Mouse (Mus musculus): ENCODE results near the gene Acp7.
A peak's percentile ranks its signal among the peaks of the same experiment; 100 is the strongest.

Acp7 gene

GRCm38 (mm10) chr7:28576271-28576914 is 54.7 kb downstream of the Acp7 start:
- peak; percentile 65 for DNase-seq (ENCODE audit: low read depth, low spot score)

GRCm38 (mm10) chr7:28575597-28575996 is 55.5 kb downstream of the Acp7 start:
- DNase-seq (ENCODE audit: low read depth, low spot score): no peak

GRCm38 (mm10) chr7:28573236-28573635 is 57.9 kb downstream of the Acp7 start:
- DNase-seq (ENCODE audit: low read depth, low spot score): no peak

GRCm38 (mm10) chr7:28572689-28573088 is 58.4 kb downstream of the Acp7 start:
- DNase-seq (ENCODE audit: low read depth, low spot score): no peak

GRCm38 (mm10) chr7:28570982-28571682 is 60.0 kb downstream of the Acp7 start:
- peak; percentile 20 for DNase-seq (ENCODE audit: low read depth, low spot score)

- DNase-seq (ENCODE audit: low read depth, low spot score): no peak
Measured at GRCm38 (mm10) chr7:28570291-28570981, 60.7 kb downstream of the Acp7 start.

GRCm38 (mm10) chr7:28568253-28568652 is 62.9 kb downstream of the Acp7 start:
- DNase-seq (ENCODE audit: low read depth, low spot score): peak; percentile 76

GRCm38 (mm10) chr7:28567539-28567938 is 63.6 kb downstream of the Acp7 start:
- DNase-seq (ENCODE audit: low read depth, low spot score): no peak

- DNase-seq (ENCODE audit: low read depth, low spot score): no peak
Measured at GRCm38 (mm10) chr7:28565407-28565806, 65.7 kb downstream of the Acp7 start.

GRCm38 (mm10) chr7:28562951-28563350 is 68.2 kb downstream of the Acp7 start:
- no peak for DNase-seq (ENCODE audit: low read depth, low spot score)

GRCm38 (mm10) chr7:28562371-28562770 is 68.8 kb downstream of the Acp7 start:
- DNase-seq (ENCODE audit: low read depth, low spot score): no peak

- no peak for DNase-seq (ENCODE audit: low read depth, low spot score)
Measured at GRCm38 (mm10) chr7:28561967-28562366, 69.2 kb downstream of the Acp7 start.

GRCm38 (mm10) chr7:28560856-28561255 is 70.3 kb downstream of the Acp7 start:
- no peak for DNase-seq (ENCODE audit: low read depth, low spot score)

- DNase-seq (ENCODE audit: low read depth, low spot score): peak; percentile 65
Measured at GRCm38 (mm10) chr7:28558486-28558885, 72.6 kb downstream of the Acp7 start.

- no peak for DNase-seq (ENCODE audit: low read depth, low spot score)
Measured at GRCm38 (mm10) chr7:28557708-28558107, 73.4 kb downstream of the Acp7 start.

All from 3T3-L1 (cell line).